Mouse (Mus musculus): Measurements from ENCODE around the gene Pitpnm2.

- TF ChIP-seq POLR2A (IDR thresholded peaks at IDR 0.05; ENCODE audit: low read depth, low read length) (no peak), CTCF (IDR thresholded peaks at IDR 0.05; ENCODE audit: extremely low read depth, insufficient read length, insufficient replicate concordance, low read depth, low read length) (no peak)
These were observed 6.2 kb downstream of the Pitpnm2 start for GRCm38 (mm10) chr5:124243236-124243901.
